Mouse (Mus musculus) ES-Bruce4 (cell line): ENCODE data around the gene Evpl.

ENCODE experiments used
- CTCF ChIP-seq: IDR thresholded peaks from one replicate; pipeline ENCODE4 v1.8.1; 2011; ENCODE audit warnings: low read depth, low read length
- POLR2A ChIP-seq: IDR thresholded peaks from one replicate; pipeline ENCODE4 v1.8.1; 2011; ENCODE audit warnings: low read length; ENCODE audit not compliant: insufficient read depth

GRCm38 (mm10) chr11:116218737-116219400 is 19.0 kb downstream of the Evpl start:
- TF ChIP-seq CTCF, result no peak
- no peak for TF ChIP-seq POLR2A
